Mouse (Mus musculus): Measurements from ENCODE around the gene Hsh2d. TPM values are rescaled to one million over a fixed set of nuclear protein-coding genes. Genes with fewer than 3 reads are reported as not detected.

Hsh2d gene
- polyA plus RNA-seq, 1 experiment from 2014 or later, result not detected

DNA sequence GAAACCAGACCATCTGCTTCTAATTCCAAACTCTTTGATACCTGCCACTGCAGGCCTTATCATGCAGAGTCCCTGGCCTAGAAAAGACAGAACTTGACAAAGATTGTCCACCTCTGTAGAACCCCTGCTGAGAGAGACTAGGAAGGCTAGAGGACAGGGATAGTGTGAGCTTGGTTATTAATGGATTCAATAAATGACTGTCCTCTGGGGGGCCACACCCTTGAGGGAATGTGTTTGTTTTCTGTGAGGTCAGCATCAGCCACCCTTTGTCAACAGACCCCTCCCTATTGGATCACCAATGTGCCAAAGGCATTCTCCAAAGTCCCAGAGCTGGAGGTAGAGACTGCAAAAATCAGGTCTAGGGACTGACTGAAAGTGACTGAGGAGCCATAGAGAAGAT is 2.6 kb downstream of the Hsh2d start:
- ATAC-seq (ENCODE audit: insufficient number of reproducible peaks, low FRiP score, low TSS enrichment, low read depth), result no peak
- Histone ChIP-seq H3K27ac (replicated peaks) (no peak overlapping the region), H3K36me3 (no peaks in the 10 kb centered on the region), H3K4me1 (no peaks in the 10 kb centered on the region), H3K4me3 (replicated peaks) (no peak overlapping the region), H3K27me3 (no peaks in the 10 kb centered on the region), H3K9me3 (replicated peaks) (no peaks in the 10 kb centered on the region), H3K9ac (no peak overlapping the region), H3K4me2 (replicated peaks) (no peak overlapping the region)

DNA sequence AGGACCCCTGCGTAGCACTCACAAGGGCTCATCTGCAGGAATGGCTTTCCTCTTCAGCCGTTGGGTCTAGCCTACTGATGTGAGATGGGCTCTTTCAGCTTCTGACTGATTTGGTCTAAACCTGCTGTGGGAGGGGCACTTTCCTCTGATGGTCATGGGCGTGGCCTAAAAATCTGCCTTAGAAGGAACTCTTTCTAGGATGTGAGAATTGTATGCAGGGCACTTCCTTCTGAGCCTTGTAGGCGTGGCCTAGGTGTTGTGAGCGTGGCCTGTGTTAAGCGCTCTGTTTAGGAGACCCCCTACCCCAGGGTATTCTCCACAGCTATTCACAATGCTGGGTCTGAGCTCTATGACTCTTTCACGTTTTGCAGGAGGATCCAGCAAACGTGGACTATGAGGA is 8.6 kb downstream of the Hsh2d start:
- peak; percentile 43; the same call in 1 of the 2 replicates for ATAC-seq (ENCODE audit: insufficient number of reproducible peaks, low FRiP score, low TSS enrichment, low read depth)
- Histone ChIP-seq H3K36me3 (no peaks in the 10 kb centered on the region), H3K9me3 (replicated peaks) (peaks cover 8% of the 10 kb centered on the region; the same call in 1 of the 2 replicates), H3K4me3 (replicated peaks) (no peak overlapping the region), H3K9ac (no peak overlapping the region), H3K27ac (replicated peaks) (no peak overlapping the region), H3K27me3 (no peaks in the 10 kb centered on the region), H3K4me1 (no peaks in the 10 kb centered on the region), H3K4me2 (replicated peaks) (no peak overlapping the region)
- 59% methylated on average over 8 of the region's 8 CpGs for WGBS

DNA sequence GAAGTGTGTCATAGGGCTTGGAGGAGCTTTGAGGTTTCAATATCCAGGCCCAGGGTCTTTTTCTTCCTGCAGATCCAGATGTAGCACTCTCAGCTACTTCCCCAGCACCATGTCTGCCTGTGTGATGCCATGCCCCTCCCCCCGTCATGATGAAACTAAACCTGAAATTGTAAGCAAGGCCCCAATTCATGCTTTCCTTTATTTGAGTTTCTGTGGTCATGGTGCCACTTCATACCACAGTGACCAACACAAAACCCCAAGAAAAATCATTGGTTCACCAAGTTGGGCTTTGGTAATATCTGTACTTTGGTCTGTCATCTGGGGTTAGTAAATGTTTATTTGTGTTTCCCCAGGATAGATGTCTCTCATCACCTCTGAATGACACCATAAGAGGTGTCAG is 19.1 kb downstream of the Hsh2d start:
- 81% methylated on average over 1 of the region's 1 CpGs for WGBS
- Histone ChIP-seq H3K4me2 (replicated peaks) (no peak overlapping the region), H3K4me1 (no peaks in the 10 kb centered on the region), H3K27me3 (no peaks in the 10 kb centered on the region), H3K4me3 (replicated peaks) (no peak overlapping the region), H3K9me3 (replicated peaks) (0 out of 2 replicates have a peak, but pooled peaks cover 4% of the 10 kb centered on the region), H3K27ac (replicated peaks) (no peak overlapping the region), H3K9ac (no peak overlapping the region), H3K36me3 (no peaks in the 10 kb centered on the region)
- ATAC-seq (ENCODE audit: insufficient number of reproducible peaks, low FRiP score, low TSS enrichment, low read depth), result no peak

DNA sequence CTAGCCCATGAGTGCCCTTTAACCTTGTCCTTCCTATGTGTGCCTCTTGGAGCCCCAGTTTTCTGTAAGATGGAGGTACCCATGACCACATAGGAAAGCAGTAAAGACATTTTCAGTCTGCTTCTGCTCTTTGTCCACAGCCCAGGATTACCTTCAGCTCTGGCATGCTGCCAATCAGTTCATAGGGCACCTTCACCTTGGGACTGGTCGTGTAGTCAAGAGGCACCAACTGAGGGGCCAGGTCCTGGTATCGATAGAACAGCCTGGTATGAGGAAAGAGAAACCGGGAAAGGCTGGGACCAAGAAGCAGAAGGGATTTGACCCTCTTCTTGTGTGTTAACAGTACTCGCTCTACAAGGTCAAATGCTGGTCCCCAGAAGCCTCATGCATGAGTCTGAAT is 20.8 kb downstream of the Hsh2d start:
- H3K4me3 ChIP-seq (replicated peaks), result no peak overlapping the region
- no peak overlapping the region for H3K27ac ChIP-seq (replicated peaks)
- H3K9ac ChIP-seq, result no peak overlapping the region
- H3K36me3 ChIP-seq, result no peaks in the 10 kb centered on the region
- no peak overlapping the region for H3K4me2 ChIP-seq (replicated peaks)
- H3K9me3 ChIP-seq (replicated peaks), result no peaks in the 10 kb centered on the region
- no peaks in the 10 kb centered on the region for H3K4me1 ChIP-seq
- 0 out of 2 replicates have a peak, but pooled peaks cover 2% of the 10 kb centered on the region for H3K27me3 ChIP-seq
- 69% methylated on average over 4 of the region's 4 CpGs for WGBS
- no peak for ATAC-seq (ENCODE audit: insufficient number of reproducible peaks, low FRiP score, low TSS enrichment, low read depth)

DNA sequence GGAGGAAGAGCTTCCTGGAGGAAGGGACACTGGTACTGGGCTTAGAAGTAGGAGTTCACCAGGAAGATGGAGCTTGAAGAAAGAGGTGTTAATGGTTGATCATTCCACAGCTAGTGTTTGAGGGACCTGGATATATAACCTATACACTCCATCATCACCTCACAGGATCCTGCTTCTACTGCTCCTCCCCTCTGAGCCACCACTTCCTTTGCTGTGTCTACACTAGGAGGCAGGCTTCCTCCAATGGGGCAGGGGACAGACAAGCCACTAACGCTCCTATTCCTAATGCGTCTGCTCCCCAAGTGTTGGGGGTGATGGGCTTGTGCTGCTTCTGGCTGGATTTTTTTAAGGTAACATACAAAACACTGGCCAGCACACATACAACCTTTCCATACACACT is 21.3 kb downstream of the Hsh2d start:
- H3K27me3 ChIP-seq, result 0 out of 2 replicates have a peak, but pooled peaks cover 2% of the 10 kb centered on the region
- no peak overlapping the region for H3K4me3 ChIP-seq (replicated peaks)
- H3K36me3 ChIP-seq, result no peaks in the 10 kb centered on the region
- H3K27ac ChIP-seq (replicated peaks), result no peak overlapping the region
- ATAC-seq (ENCODE audit: insufficient number of reproducible peaks, low FRiP score, low TSS enrichment, low read depth), result no peak
- no peaks in the 10 kb centered on the region for H3K9me3 ChIP-seq (replicated peaks)
- H3K9ac ChIP-seq, result no peak overlapping the region
- WGBS, result 77% methylated on average over 2 of the region's 2 CpGs
- no peaks in the 10 kb centered on the region for H3K4me1 ChIP-seq
- no peak overlapping the region for H3K4me2 ChIP-seq (replicated peaks)

DNA sequence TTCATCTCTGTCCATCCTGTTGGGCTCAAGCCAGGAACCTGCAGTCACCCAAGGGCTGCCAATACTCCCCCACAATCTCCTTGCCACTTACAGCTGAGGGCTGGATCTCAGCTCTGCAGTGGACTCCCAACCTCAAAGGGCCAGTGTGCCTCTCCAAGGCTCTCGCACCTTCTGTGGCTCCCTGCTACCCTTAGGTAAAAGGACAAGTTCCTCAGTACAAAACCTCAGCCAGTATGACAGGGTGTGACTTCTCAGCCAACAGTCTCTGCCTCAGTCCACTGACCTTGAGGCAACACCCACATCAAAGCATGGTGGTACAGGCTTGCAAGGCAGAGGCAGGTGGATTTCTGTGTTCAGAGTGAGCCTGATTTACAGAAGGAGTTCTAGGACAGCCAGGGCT is 22.4 kb downstream of the Hsh2d start:
- 83% methylated on average over 1 of the region's 1 CpGs for whole genome bisulfite sequencing
- ATAC-seq (ENCODE audit: insufficient number of reproducible peaks, low FRiP score, low TSS enrichment, low read depth), result no peak
- Histone ChIP-seq H3K27ac (replicated peaks) (no peak overlapping the region), H3K4me1 (no peaks in the 10 kb centered on the region), H3K4me3 (replicated peaks) (no peak overlapping the region), H3K36me3 (no peaks in the 10 kb centered on the region), H3K27me3 (0 out of 2 replicates have a peak, but pooled peaks cover 2% of the 10 kb centered on the region), H3K9me3 (replicated peaks) (no peaks in the 10 kb centered on the region), H3K9ac (no peak overlapping the region), H3K4me2 (replicated peaks) (no peak overlapping the region)

DNA sequence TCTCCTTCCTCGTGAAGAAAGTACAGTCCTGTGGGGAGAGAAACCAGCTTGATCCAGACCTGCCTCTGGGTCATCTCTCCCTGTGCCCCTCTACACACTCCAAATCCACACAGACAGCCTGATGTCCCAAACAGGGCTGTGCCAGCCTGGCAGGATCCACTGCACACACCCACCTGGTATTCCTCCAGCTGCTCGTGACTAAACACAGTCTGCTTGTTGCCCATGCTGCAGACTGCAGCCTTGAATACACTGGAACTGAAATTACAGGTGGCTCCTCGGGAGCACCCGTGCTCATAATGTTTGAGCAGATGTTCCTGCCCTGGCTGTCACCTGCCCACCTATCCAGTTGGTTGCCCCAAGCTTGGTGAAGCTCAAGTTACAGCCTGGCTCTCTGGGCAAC is 23.3 kb downstream of the Hsh2d start, which contains the start of gene Cib3:
Gene Cib3 (minus strand): TSS at position 87 of the 400 bp plus-strand sequence.
- no peaks in the 10 kb centered on the region for H3K36me3 ChIP-seq
- 36% methylated on average over 4 of the region's 4 CpGs for WGBS
- no peak within 1 kb of the TSS for H3K9ac ChIP-seq
- H3K4me2 ChIP-seq (replicated peaks), result no peak within 1 kb of the TSS
- no peak for ATAC-seq (ENCODE audit: insufficient number of reproducible peaks, low FRiP score, low TSS enrichment, low read depth)
- 0 out of 2 replicates have a peak, but pooled peaks cover 2% of the 10 kb centered on the region for H3K27me3 ChIP-seq
- no peaks in the 10 kb centered on the region for H3K9me3 ChIP-seq (replicated peaks)
- H3K4me1 ChIP-seq, result no peaks in the 10 kb centered on the region
- no peak within 1 kb of the TSS for H3K4me3 ChIP-seq (replicated peaks)
- H3K27ac ChIP-seq (replicated peaks), result no peak within 1 kb of the TSS

DNA sequence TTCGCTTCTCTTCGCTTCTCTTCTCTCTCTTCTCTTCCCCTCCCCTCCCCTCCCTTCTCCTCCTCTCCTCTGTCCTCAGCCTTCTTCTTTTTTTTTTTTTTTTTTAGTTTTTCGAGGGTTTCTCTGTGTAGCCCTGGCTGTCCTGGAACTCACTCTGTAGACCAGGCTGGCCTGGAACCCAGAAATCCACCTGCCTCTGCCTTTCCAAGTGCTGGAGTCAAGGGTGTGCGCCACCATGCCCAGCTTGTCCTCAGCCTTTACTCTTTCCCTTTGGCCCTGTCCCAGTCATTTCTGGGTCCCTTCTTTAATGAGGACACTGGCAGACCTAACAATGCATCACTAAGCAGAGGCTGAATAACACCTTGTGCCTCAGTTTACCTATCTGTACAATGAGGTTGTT is 24.1 kb downstream of the Hsh2d start, which contains the start of gene Gm11034:
Gene Gm11034 (minus strand): TSS at position 101 of the 400 bp plus-strand sequence.
- Histone ChIP-seq H3K9me3 (replicated peaks) (no peaks in the 10 kb centered on the region), H3K4me2 (replicated peaks) (no peak within 1 kb of the TSS), H3K36me3 (no peaks in the 10 kb centered on the region), H3K4me3 (replicated peaks) (no peak within 1 kb of the TSS), H3K4me1 (no peaks in the 10 kb centered on the region), H3K27ac (replicated peaks) (no peak within 1 kb of the TSS), H3K27me3 (0 out of 2 replicates have a peak, but pooled peaks cover 2% of the 10 kb centered on the region), H3K9ac (no peak within 1 kb of the TSS)
- no peak for ATAC-seq (ENCODE audit: insufficient number of reproducible peaks, low FRiP score, low TSS enrichment, low read depth)
- 76% methylated on average over 4 of the region's 4 CpGs for WGBS

DNA sequence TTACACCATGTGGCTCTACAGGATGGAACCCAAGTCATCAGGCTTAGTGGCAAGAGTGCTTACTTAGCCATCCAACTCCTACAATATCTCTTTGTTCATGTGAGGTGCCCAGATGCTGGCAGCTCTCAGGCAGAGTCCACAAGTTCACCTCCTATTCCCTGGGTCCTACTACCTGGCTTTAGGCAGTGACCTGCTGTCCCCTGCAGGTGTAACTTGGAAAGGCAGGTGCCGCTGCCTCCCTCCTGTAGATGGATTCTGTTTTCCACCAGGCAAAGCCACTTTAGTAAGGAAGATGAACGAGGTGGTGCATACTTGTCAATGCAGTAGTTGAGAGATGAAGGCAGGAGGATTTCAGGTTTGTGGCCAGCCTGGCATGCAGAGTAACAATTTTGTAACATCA is 25.6 kb downstream of the Hsh2d start:
- H3K36me3 ChIP-seq, result no peaks in the 10 kb centered on the region
- no peak for ATAC-seq (ENCODE audit: insufficient number of reproducible peaks, low FRiP score, low TSS enrichment, low read depth)
- 0 out of 2 replicates have a peak, but pooled peaks cover 2% of the 10 kb centered on the region for H3K27me3 ChIP-seq
- H3K4me1 ChIP-seq, result no peaks in the 10 kb centered on the region
- H3K4me3 ChIP-seq (replicated peaks), result no peak overlapping the region
- no peak overlapping the region for H3K4me2 ChIP-seq (replicated peaks)
- no peak overlapping the region for H3K9ac ChIP-seq
- WGBS, result 46% methylated on average over 2 of the region's 2 CpGs
- no peaks in the 10 kb centered on the region for H3K9me3 ChIP-seq (replicated peaks)
- no peak overlapping the region for H3K27ac ChIP-seq (replicated peaks)

DNA sequence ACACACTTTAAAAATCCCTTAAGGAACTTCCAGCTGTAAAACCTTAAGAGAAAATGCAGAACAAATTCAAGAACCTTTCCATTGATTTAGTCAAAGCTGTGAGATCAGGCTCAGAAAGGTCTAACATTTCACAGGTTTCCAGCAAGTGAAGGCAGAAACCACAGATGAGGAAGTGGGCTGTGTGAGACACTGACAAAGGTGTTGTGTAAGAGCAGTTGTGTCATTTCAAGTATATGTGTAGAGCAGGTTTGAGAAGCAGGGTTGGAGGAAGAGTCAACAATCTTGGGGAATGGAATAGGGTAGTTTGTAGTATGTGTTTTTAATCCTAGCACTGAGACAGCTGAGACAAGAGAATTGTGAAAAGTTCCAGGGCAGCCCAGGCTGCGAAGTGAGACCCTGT is 26.4 kb downstream of the Hsh2d start:
- ATAC-seq (ENCODE audit: insufficient number of reproducible peaks, low FRiP score, low TSS enrichment, low read depth), result no peak
- WGBS, result 48% methylated on average over 1 of the region's 1 CpGs
- H3K36me3 ChIP-seq, result 0 out of 2 replicates have a peak, but pooled peaks cover 1% of the 10 kb centered on the region

DNA sequence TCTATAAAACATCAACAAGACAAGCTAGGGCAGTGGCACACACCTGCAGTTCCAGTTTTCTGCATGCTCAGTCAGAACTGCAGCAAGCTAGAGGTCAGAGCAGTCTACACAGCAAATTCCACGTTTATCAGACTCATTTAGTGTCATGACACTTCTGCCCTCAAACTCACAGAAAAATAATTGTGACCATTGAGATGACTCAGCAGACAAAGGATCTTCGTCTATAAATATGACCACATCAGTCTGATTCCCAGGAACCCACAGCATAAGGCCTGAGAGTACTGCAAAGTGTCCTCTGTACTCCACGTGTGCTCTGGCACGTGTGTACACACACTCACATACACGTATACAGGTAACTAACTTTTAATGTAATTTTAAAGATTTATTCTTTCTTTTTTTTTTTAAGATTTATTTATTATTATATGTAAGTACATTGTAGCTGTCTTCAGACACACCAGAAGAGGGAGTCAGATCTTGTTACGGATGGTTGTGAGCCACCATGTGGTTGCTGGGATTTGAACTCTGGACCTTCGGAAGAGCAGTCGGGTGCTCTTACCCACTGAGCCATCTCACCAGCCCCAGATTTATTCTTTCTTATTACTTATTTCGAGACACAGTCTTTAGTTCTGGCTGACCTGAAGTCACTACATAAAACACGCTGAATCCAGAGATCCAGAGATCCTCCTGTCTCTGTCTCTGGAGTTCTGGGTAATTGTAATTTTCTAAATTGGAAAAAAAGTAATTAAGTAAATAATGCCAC is 29.5 kb downstream of the Hsh2d start:
- ATAC-seq (ENCODE audit: insufficient number of reproducible peaks, low FRiP score, low TSS enrichment, low read depth), result no peak
- Histone ChIP-seq H3K9ac (no peak overlapping the region), H3K27ac (replicated peaks) (no peak overlapping the region), H3K36me3 (peaks cover 30% of the 10 kb centered on the region), H3K4me2 (replicated peaks) (peak overlapping the region; percentile 66), H3K4me3 (replicated peaks) (peak overlapping the region; percentile 82), H3K27me3 (0 out of 2 replicates have a peak, but pooled peaks cover 2% of the 10 kb centered on the region), H3K9me3 (replicated peaks) (no peaks in the 10 kb centered on the region), H3K4me1 (peaks cover 15% of the 10 kb centered on the region)
- WGBS, result 78% methylated on average over 10 of the region's 10 CpGs

More for the DNA sequence above, 26.4 kb downstream of the Hsh2d start:
- Histone ChIP-seq H3K27me3 (0 out of 2 replicates have a peak, but pooled peaks cover 2% of the 10 kb centered on the region), H3K9me3 (replicated peaks) (no peaks in the 10 kb centered on the region), H3K4me2 (replicated peaks) (no peak overlapping the region), H3K4me1 (peaks cover 8% of the 10 kb centered on the region), H3K27ac (replicated peaks) (no peak overlapping the region), H3K4me3 (replicated peaks) (no peak overlapping the region), H3K9ac (no peak overlapping the region)
